Mouse (Mus musculus): ENCODE results near the gene Szrd1.

Gene Szrd1

GRCm38 (mm10) chr4:141114521-141114981 is 25.0 kb downstream of the Szrd1 start:
- peak; percentile 38 for DNase-seq (ENCODE audit: low spot score)

- DNase-seq (ENCODE audit: low spot score), result peak; percentile 28
Measured at GRCm38 (mm10) chr4:141113831-141114230, 25.7 kb downstream of the Szrd1 start.

- no peak for DNase-seq (ENCODE audit: low spot score)
Measured at GRCm38 (mm10) chr4:141108196-141108732, 31.3 kb downstream of the Szrd1 start.

DNA sequence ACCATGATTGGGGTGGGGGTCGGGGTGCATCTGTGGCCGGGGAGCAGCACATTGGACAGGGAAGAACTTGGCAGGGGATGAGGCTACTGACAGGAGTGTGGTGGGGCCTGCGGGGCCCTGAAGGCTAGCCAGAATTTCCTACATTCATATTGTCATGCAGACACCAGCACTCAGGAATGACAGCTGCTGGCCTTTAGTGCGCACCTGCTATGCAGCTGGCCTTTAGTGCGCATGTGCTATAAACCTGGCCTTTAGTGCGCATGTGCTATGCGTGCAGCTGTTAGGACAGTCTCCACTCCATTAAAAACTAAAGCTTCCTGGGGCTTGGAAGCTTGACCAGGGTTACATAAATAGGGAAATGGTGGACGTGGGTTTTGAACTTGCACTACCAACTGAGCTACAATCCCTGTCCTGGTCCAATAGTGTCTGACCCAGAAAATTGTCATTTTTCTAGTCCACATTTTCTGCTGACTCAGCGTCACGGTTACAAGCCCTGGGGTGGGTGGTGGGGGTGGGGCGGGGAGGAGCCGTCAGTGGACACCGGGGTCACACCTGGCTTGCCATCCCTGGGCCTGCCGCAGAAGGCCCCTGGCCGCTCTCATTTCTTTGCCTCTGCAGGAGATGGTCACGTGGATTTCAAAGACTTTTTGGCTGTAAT is 32.9 kb downstream of the Szrd1 start:
- no peak for DNase-seq (ENCODE audit: low spot score)

DNA sequence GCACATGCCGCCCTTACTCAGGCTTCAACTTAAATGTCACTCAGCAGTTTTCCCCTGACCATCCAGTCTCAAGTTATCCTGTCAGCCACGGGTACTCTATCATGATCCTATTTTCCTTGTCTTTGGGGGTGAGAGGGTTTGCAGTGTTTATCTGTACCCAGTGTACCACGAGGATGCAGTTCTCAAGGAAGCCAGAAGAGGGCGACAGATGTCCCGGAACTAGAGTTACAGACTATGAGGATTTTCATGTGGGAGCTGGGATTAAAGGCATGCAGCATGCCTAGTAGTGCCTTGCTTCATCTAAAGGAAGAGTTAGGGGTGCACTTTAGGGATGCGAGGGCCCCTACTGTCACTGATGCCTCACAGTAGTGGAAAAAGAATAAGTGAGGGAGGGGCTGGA is 37.7 kb downstream of the Szrd1 start:
- DNase-seq (ENCODE audit: low spot score), result no peak

DNA sequence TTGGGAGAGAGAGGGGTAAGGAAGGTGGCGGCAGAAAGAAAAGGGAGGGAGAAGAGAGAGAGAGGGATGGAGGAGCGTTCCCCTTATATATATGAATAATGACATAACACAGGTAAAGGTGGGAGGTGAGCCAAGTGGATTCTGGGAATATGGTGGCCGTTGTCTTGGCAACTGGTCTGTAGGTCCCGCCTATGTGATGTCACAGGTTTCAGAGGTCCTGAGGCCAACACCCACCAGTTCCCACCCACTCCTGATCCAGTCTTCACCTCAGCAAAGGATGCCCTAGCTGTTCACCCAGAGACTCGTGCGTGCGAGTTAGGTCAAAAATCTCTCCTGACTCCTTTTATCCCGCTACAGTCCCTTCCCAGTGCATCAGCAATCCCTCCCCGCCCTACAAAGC is 38.3 kb downstream of the Szrd1 start:
- no peak for DNase-seq (ENCODE audit: low spot score)

DNA sequence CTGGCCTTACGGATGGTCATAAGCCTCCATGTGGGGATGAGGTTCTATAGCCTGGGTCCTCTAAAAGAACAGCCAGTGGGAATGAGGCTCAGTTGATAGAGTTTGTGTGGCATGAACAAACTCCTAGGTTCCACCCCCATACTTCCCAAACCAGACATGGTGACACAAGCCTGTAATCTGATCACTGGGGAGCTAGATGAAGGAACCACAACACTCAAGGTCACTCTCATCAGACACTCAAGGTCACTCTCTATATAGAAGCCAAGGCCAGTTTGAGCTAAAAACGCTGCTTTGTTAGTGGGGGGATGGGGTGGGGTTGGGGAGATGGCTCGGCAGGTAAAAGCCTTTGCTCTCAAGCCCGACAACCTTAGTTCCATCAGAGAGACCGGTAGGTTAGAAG is 39.6 kb downstream of the Szrd1 start:
- DNase-seq (ENCODE audit: low spot score), result no peak

DNA sequence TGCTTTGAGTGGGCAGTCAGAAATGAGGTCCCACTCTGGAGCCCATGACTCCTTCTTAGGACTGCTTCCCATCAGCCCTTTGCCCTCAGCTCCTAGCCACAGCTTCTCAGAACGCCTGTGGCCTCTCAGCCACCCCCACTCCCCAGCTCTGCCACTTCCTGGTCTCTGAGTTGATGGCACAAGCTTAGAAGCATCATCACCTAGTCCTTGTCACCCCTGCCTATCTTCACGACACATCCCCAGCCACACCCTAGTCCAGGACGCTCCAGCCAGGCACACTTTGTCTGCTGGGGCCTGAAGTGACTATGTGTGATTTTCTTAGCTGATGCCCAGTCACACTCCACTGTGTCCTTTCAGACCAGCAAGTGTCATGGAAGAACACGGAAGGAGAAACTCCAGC is 40.6 kb downstream of the Szrd1 start:
- DNase-seq (ENCODE audit: low spot score), result no peak

GRCm38 (mm10) chr4:141096710-141097109 is 42.9 kb downstream of the Szrd1 start:
- DNase-seq (ENCODE audit: low spot score), result peak; percentile 29

DNA sequence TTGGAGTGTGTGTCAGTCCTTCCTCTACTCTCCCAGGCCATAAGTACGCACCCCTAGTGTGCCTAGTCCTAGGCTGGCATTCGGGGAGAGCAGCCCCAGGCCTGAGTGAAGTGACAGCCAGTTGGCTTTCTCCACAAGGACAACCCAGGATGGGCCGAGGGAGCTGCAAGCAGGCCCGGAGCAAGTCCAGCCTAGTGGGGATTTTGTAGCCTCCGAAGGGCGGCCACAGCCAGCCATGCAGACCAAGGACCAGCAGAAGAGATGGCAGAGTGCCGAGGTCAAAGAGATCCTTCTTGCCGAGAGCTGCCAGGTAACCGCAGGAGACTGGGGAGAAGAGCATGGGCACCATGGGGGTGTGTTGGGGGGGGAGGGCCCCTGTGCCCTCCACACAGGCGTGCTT is 44.6 kb downstream of the Szrd1 start:
- DNase-seq (ENCODE audit: low spot score), result no peak

GRCm38 (mm10) chr4:141088714-141089113 is 50.9 kb downstream of the Szrd1 start:
- DNase-seq (ENCODE audit: low spot score), result no peak

GRCm38 (mm10) chr4:141088033-141088432 is 51.5 kb downstream of the Szrd1 start, which contains the start of gene Spata21:
Gene Spata21 (plus strand): TSS chr4:141088333.
- no peak for DNase-seq (ENCODE audit: low spot score)

DNA sequence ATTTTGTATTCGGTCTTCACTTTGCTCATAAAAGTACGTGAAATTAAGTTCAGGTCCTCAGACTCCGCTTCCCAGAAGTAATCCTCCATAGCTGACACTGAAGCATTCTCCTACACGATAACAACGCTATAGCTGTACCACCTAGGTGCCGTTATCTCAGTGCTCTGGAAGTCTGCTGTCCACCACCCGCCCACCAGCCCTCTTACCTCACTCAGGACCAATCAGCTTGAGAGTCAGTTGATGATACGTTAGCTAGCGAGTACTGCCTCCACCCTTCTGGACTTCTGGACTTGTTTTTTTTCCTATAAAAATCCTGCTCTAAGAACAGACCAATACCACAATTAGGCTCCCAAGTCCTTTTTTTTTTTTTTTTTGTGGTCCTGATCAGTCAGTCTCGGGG is 52.7 kb downstream of the Szrd1 start:
- no peak for DNase-seq (ENCODE audit: low spot score)

GRCm38 (mm10) chr4:141078510-141079137 is 61.0 kb downstream of the Szrd1 start:
- no peak for DNase-seq (ENCODE audit: low spot score)

DNA sequence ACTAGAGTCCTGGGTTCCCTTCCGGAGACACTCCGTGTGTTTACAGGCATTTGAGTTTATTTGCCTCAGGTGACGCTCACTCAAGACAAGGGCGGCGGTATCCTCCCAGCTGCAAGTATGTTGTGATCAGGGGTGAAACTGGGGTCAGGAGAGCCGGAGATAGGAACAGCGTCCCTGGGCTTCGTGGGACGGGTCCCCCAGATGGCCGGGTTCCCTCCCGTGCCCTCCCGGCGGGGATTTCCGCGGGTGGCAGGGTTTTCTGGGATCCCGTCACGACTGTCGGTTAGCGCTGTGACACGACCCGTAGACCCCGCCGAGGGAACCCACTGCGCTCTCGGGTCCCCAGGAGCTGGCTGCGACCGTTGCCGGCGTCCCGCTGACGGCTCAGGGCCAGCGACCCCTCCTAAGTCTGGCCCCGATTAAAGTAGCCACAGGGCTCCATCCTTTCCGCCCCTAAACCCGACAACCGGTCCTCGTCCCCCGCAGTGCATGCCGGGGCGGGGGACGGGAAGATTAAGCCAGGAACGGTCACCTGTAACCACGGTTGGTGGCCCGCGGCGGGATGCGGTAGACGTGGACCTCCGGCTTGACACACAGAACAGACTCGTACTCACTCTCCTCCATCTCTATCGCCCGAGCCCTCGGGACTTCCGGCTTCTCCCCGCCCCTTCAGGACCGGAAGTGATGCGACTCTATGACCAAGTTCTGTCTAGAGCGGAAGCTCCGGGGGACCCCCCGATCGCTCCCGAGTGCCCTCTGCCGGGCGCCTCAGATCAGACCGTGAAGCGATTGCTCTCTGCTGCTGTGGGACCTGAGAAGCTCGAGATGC is 61.7 kb downstream of the Szrd1 start, which contains the start of gene Necap2:
TSS of gene Necap2 (minus strand) at position 677 of the 829 bp plus-strand sequence.
- peak; percentile 92 for DNase-seq (ENCODE audit: low spot score)

DNA sequence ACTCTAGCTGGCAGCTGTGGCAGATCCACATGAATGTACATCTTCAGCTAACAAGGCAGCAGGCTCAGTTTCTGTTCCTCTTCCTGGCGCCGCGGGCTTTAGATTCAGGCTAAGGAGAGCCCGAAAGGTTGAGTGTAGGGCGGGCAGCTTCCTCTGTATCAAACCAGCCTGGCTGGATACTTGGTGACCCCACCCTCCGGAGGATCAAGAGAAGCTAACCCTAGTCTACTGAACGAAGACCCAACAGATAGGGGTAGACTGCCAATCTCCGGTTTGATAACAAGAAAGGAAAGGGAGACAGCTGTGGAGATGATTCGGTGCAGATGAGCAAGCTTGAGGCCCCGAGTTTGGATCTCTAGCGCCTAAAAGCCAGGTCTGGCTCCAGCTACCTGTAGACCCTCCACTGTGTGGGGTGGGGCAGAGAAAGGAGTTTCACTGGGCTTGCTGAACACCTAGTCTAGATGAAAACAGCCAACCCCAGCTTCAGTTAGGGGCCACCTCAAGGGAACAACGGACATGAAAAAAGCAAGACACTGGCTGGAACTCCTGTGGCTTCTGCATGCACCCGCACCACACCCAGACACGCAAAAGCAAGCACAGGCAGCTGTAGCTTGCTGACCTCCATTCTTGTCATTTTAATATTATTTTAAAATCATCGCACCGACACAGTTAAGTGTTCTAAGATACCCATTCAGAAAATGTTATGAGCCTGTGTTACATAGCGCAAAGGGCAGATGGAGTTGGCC is 62.6 kb downstream of the Szrd1 start:
- DNase-seq (ENCODE audit: low spot score), result no peak

GRCm38 (mm10) chr4:141074109-141074508 is 65.5 kb downstream of the Szrd1 start:
- no peak for DNase-seq (ENCODE audit: low spot score)

- DNase-seq (ENCODE audit: low spot score), result no peak
Measured at GRCm38 (mm10) chr4:141073661-141074060, 65.9 kb downstream of the Szrd1 start.

DNA sequence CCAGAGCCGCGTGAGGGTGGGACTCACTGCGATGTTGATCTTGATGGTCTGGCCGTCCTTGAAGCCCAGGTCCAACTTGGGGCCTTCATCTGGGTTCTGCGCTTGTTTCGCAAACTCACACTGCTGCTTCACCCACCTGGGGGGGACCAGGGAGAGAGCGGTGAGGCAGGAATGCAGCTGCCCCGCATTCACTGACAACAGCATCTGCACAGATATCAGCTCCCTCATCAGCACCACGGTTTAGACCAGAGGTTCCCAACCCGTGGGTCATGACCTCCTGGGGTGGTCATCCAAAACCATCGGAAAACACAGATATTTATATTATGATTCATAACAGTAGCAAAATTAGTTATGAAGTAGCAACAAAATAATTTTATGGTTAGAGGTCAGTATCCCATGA is 67.1 kb downstream of the Szrd1 start:
- no peak for DNase-seq (ENCODE audit: low spot score)

- no peak for DNase-seq (ENCODE audit: low spot score)
Measured at GRCm38 (mm10) chr4:141069731-141070130, 69.8 kb downstream of the Szrd1 start.

DNA sequence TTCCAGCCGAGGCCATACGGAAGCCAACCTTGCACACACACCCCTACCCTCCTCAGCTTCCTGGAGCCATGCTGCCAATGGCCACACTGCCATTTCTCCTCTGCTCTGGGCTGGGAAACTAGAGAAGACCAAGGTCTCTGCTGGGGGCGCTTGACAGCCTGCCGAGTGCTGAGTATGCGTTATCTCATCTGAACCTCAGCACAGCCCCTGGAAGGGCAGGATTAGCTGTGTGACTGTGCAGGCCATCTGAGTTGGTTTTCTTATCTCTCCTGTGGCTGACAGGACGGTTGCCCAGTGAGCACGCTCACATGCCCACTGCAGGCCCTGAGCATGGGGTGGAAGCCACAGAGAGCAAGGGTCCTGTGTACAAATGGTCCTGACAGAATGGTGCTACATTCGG is 70.9 kb downstream of the Szrd1 start:
- no peak for DNase-seq (ENCODE audit: low spot score)

DNA sequence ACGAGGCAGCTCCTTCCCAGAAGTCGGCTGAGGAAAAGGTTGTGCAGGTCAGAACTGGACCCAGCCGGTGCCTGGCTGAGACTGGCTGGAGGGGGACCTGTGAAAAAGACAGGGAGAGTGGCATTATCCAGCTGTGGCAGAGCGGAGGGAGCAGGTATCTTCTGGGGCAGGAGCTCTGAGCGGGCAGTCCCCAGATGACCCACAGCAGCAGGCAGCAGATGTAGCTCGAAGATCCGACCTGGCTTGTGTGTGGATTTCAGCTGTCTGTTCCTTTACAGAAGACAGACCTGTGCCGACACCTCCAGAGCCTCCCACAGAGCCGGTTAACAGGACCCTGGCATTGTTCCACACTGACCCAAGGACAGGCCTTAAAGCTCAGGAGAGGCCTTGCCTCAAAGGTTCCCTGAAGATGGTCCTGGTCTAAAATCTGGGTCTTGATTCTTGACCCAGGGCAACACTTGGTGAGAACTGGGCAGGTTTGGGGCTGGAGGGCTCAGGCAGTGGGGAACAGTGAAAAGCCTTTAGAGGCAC is 72.0 kb downstream of the Szrd1 start:
- no peak for DNase-seq (ENCODE audit: low spot score)

Measured in ovary, postnatal 36 days (tissue).